Mouse (Mus musculus) megakaryocyte progenitor cell, adult 5-6 weeks (primary cell): ENCODE data around the gene Rmnd5b. TPM values are rescaled to one million over a fixed set of nuclear protein-coding genes. Genes with fewer than 3 reads are reported as not detected.
"Not testable (repeated sequence)": the region's sequence is repeated elsewhere in the genome, so short reads cannot be mapped to it uniquely, and the experiment has no call there.

ENCODE experiments used
- ATAC-seq: replicated peaks from 2 replicates; pipeline ENCODE4 v1.8.0; 2016; ENCODE audit warnings: mild to moderate bottlenecking, moderate TSS enrichment, inconsistent platforms; ENCODE audit not compliant: poor library complexity
- total RNA-seq, 2 experiments: library from RNA; stranded (forward) in 1 of 2; stranded (reverse) in 1 of 2; fragments of 157-497, 149-512 nt in 1 of 2; fragments of 200-1000 nt in 1 of 2; gene quantifications; 2 replicates each; pipeline versions ENCODE4 v1.2.3 to v1.2.4; 2015 to 2017

The Rmnd5b gene
- total RNA-seq, 2 experiments from 2014 or later: 20.4 to 34.9 TPM

GRCm38 (mm10) chr11:51650261-51650660 is 14.6 kb upstream of the Rmnd5b start:
- ATAC-seq: 0 out of 2 replicates have a peak, but pooled peaks have one; percentile 25

GRCm38 (mm10) chr11:51649889-51650199 is 14.1 kb upstream of the Rmnd5b start:
- ATAC-seq: peak; percentile 43

GRCm38 (mm10) chr11:51649111-51649888 is 13.6 kb upstream of the Rmnd5b start:
- ATAC-seq: no peak

GRCm38 (mm10) chr11:51648566-51648965 is 12.9 kb upstream of the Rmnd5b start:
- no peak for ATAC-seq

- no peak for ATAC-seq
Measured at GRCm38 (mm10) chr11:51646751-51647667, 11.3 kb upstream of the Rmnd5b start.

GRCm38 (mm10) chr11:51646245-51646644 is 10.5 kb upstream of the Rmnd5b start:
- ATAC-seq: no peak

- no peak for ATAC-seq
Measured at GRCm38 (mm10) chr11:51645293-51645692, 9.6 kb upstream of the Rmnd5b start.

- peak; percentile 87 for ATAC-seq
Measured at GRCm38 (mm10) chr11:51644217-51644616, 8.5 kb upstream of the Rmnd5b start.

GRCm38 (mm10) chr11:51643761-51644160 is 8.1 kb upstream of the Rmnd5b start:
- ATAC-seq: peak; percentile 41

GRCm38 (mm10) chr11:51643202-51643601 is 7.5 kb upstream of the Rmnd5b start:
- no peak for ATAC-seq

GRCm38 (mm10) chr11:51640748-51641147 is 5.1 kb upstream of the Rmnd5b start:
- ATAC-seq: no peak

- ATAC-seq: no peak
Measured at GRCm38 (mm10) chr11:51638497-51638896, 2.8 kb upstream of the Rmnd5b start.

GRCm38 (mm10) chr11:51637971-51638414 is 2.3 kb upstream of the Rmnd5b start:
- ATAC-seq: peak; percentile 71

- ATAC-seq: peak; percentile 61
Measured at GRCm38 (mm10) chr11:51636323-51636684, 608 bp upstream of the Rmnd5b start.

GRCm38 (mm10) chr11:51635127-51635524 is 570 bp downstream of the Rmnd5b start:
- no peak for ATAC-seq

- no peak for ATAC-seq
Measured at GRCm38 (mm10) chr11:51633721-51634120, 2.0 kb downstream of the Rmnd5b start.

- not testable (repeated sequence) for ATAC-seq
Measured at GRCm38 (mm10) chr11:51633200-51633599, 2.5 kb downstream of the Rmnd5b start.

- no peak; the same call in 1 of the 2 replicates for ATAC-seq
Measured at GRCm38 (mm10) chr11:51632130-51632753, 3.5 kb downstream of the Rmnd5b start.

GRCm38 (mm10) chr11:51629651-51630314 is 5.9 kb downstream of the Rmnd5b start:
- no peak for ATAC-seq

- ATAC-seq: no peak
Measured at GRCm38 (mm10) chr11:51627907-51628306, 7.8 kb downstream of the Rmnd5b start.

GRCm38 (mm10) chr11:51627425-51627824 is 8.3 kb downstream of the Rmnd5b start:
- ATAC-seq: no peak
